Mouse (Mus musculus): Measurements from ENCODE around the gene Mrpl10. TPM values are rescaled to one million over a fixed set of nuclear protein-coding genes. Genes with fewer than 3 reads are reported as not detected.

Mrpl10 gene
- polyA plus RNA-seq, 1 experiment from 2014 or later, result 76.6 TPM

DNA sequence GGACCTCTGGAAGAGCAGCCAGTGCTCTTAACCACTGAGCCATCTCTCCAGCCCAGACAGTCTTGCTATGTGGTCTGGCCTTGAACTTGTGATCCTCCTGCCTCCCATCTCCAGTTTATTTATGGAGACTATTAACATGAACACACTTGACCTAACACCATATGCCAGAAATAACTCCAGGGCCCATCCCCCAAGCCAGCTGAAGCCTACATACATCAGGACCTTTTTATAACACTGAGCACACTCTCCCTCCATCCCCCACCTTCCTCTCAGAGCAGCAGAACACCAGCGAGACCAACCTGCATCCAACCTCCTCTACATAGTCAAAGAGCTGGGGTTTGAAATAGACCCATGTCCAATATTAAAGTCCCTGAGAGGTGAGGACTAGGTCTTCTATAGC is 29.8 kb downstream of the Mrpl10 start:
- DNase-seq (ENCODE audit: low spot score), result no peak

DNA sequence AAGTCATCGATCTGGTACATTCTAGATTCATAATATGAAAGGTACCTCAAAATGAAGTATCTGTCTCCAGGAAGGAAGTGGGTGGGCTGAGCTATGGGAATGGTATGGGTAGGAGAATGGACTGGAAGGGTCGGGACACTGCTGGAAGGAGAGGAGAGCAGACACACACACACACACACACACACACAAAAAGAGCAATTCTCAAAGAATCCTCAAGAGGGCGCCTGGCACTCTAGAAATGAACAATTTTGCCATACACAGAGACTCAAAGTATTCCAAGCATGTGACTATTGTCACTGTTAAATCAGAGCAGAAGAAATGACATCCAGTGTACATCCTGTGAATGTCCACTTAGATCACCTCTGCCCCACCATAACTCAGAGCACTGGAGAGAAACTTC is 31.2 kb downstream of the Mrpl10 start:
- Histone ChIP-seq H3K4me3 (ENCODE audit: low read depth, low read length) (no peak overlapping the region), H3K27ac (ENCODE audit: low read depth, low read length) (no peak overlapping the region), H3K36me3 (ENCODE audit: control insufficient read depth, insufficient read depth, low read length) (no peaks in the 10 kb centered on the region), H3K9ac (ENCODE audit: low read length) (no peak overlapping the region), H3K9me3 (ENCODE audit: control insufficient read depth, low read length) (no peaks in the 10 kb centered on the region), H3K4me1 (replicated peaks; ENCODE audit: control insufficient read depth, insufficient read depth, low read length) (no peaks in the 10 kb centered on the region), H3K27me3 (ENCODE audit: control insufficient read depth, insufficient read depth, low read length) (no peaks in the 10 kb centered on the region), H3K4me2 (ENCODE audit: low read depth, low read length, severe bottlenecking) (no peak overlapping the region)
- no peak for ATAC-seq (replicated peaks; ENCODE audit: low FRiP score)
- DNase-seq (ENCODE audit: low spot score), result peak; percentile 73
- WGBS, result 34% methylated on average over 3 of the region's 3 CpGs

More for the DNA sequence above, 29.8 kb downstream of the Mrpl10 start:
- WGBS, result 72% methylated on average over 1 of the region's 1 CpGs
- Histone ChIP-seq H3K4me3 (ENCODE audit: low read depth, low read length) (no peak overlapping the region), H3K4me2 (ENCODE audit: low read depth, low read length, severe bottlenecking) (no peak overlapping the region), H3K27me3 (ENCODE audit: control insufficient read depth, insufficient read depth, low read length) (no peaks in the 10 kb centered on the region), H3K9me3 (ENCODE audit: control insufficient read depth, low read length) (no peaks in the 10 kb centered on the region), H3K36me3 (ENCODE audit: control insufficient read depth, insufficient read depth, low read length) (no peaks in the 10 kb centered on the region), H3K9ac (ENCODE audit: low read length) (no peak overlapping the region), H3K4me1 (replicated peaks; ENCODE audit: control insufficient read depth, insufficient read depth, low read length) (no peaks in the 10 kb centered on the region), H3K27ac (ENCODE audit: low read depth, low read length) (no peak overlapping the region)
- ATAC-seq (replicated peaks; ENCODE audit: low FRiP score), result no peak

DNA sequence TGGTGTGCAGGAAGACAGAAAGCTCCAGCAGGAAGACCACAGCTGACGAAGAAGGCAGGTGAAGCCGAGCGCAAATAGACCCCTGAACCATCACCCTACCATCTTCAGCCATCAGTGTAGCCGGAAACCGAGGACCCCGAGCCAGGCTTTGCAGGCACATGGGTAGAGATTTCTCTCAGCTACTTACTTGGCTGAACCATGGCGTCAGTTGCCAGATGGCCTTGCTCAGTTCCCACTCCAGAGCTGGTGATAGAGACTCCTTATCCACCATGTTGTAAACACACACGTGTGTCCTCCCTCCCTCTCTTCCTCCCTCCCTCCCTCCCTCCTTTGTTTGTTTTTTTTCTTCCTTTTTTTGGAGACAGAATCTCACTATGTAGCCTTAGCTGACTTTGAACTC is 32.9 kb downstream of the Mrpl10 start:
- no peak overlapping the region for H3K4me3 ChIP-seq (ENCODE audit: low read depth, low read length)
- H3K27me3 ChIP-seq (ENCODE audit: control insufficient read depth, insufficient read depth, low read length), result no peaks in the 10 kb centered on the region
- H3K4me1 ChIP-seq (replicated peaks; ENCODE audit: control insufficient read depth, insufficient read depth, low read length), result no peaks in the 10 kb centered on the region
- H3K4me2 ChIP-seq (ENCODE audit: low read depth, low read length, severe bottlenecking), result no peak overlapping the region
- no peak for ATAC-seq (replicated peaks; ENCODE audit: low FRiP score)
- H3K9me3 ChIP-seq (ENCODE audit: control insufficient read depth, low read length), result no peaks in the 10 kb centered on the region
- 79% methylated on average over 8 of the region's 8 CpGs for WGBS
- no peaks in the 10 kb centered on the region for H3K36me3 ChIP-seq (ENCODE audit: control insufficient read depth, insufficient read depth, low read length)
- DNase-seq (ENCODE audit: low spot score), result no peak
- no peak overlapping the region for H3K27ac ChIP-seq (ENCODE audit: low read depth, low read length)
- no peak overlapping the region for H3K9ac ChIP-seq (ENCODE audit: low read length)

DNA sequence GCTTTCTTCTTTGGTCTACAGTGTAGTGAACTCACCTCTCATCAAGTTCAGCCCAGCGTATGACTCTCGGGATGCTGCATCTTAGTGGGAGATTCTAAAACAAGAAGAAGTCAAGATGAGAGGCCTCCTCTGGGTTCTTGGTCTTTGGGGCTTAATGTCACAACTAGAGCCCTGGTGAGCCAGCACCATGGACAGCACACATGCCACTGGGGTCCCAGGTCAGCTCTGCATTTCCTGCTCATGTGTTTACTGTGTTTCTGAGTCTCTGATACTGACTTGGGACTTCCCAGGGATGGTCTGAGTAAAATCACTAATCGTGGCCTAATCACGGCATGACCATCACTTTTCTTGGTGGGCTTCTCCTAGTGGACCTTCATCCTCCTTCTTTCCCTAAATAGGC is 37.4 kb downstream of the Mrpl10 start:
- WGBS, result 54% methylated on average over 4 of the region's 4 CpGs
- Histone ChIP-seq H3K9me3 (ENCODE audit: control insufficient read depth, low read length) (no peaks in the 10 kb centered on the region), H3K27me3 (ENCODE audit: control insufficient read depth, insufficient read depth, low read length) (no peaks in the 10 kb centered on the region; the same call in 1 of the 2 replicates), H3K27ac (ENCODE audit: low read depth, low read length) (no peak overlapping the region), H3K4me3 (ENCODE audit: low read depth, low read length) (no peak overlapping the region), H3K9ac (ENCODE audit: low read length) (no peak overlapping the region), H3K4me1 (replicated peaks; ENCODE audit: control insufficient read depth, insufficient read depth, low read length) (no peaks in the 10 kb centered on the region), H3K36me3 (ENCODE audit: control insufficient read depth, insufficient read depth, low read length) (no peaks in the 10 kb centered on the region), H3K4me2 (ENCODE audit: low read depth, low read length, severe bottlenecking) (no peak overlapping the region)
- no peak for DNase-seq (ENCODE audit: low spot score)
- no peak for ATAC-seq (replicated peaks; ENCODE audit: low FRiP score)

- no peaks in the 10 kb centered on the region; the same call in 1 of the 2 replicates for H3K27me3 ChIP-seq (ENCODE audit: control insufficient read depth, insufficient read depth, low read length)
- H3K9me3 ChIP-seq (ENCODE audit: control insufficient read depth, low read length), result no peaks in the 10 kb centered on the region
- H3K4me1 ChIP-seq (replicated peaks; ENCODE audit: control insufficient read depth, insufficient read depth, low read length), result no peaks in the 10 kb centered on the region
- H3K4me3 ChIP-seq (ENCODE audit: low read depth, low read length), result no peak overlapping the region
- DNase-seq (ENCODE audit: low spot score) (no peak), ATAC-seq (replicated peaks; ENCODE audit: low FRiP score) (no peak)
- WGBS, result 10% methylated on average over 9 of the region's 9 CpGs
- H3K36me3 ChIP-seq (ENCODE audit: control insufficient read depth, insufficient read depth, low read length), result no peaks in the 10 kb centered on the region
- H3K27ac ChIP-seq (ENCODE audit: low read depth, low read length), result no peak overlapping the region
- H3K9ac ChIP-seq (ENCODE audit: low read length), result no peak overlapping the region
- H3K4me2 ChIP-seq (ENCODE audit: low read depth, low read length, severe bottlenecking), result no peak overlapping the region
Measured at GRCm38 (mm10) chr11:97080291-97080690, 38.9 kb downstream of the Mrpl10 start.

DNA sequence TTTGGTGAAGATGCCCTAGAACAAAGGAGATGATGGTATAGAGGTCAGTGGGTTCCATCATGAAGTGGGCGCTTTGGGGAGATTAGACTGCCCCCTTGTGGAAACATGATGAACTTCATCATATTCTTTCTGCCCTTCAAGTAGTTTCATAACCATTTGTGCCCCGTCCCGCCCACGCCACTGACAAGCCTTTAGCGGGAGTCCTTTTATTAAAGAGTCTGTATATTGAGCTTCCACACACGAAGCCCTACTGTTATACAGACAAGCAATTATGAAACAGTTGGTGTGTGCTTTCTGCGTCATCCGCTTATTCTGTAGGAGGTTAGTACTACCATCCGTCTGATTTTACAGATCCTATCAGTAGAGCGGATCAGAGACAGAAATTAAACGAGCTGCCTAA is 41.6 kb downstream of the Mrpl10 start:
- H3K36me3 ChIP-seq (ENCODE audit: control insufficient read depth, insufficient read depth, low read length), result no peaks in the 10 kb centered on the region
- ATAC-seq (replicated peaks; ENCODE audit: low FRiP score), result no peak
- H3K4me3 ChIP-seq (ENCODE audit: low read depth, low read length), result no peak overlapping the region
- H3K9me3 ChIP-seq (ENCODE audit: control insufficient read depth, low read length), result no peaks in the 10 kb centered on the region
- H3K4me1 ChIP-seq (replicated peaks; ENCODE audit: control insufficient read depth, insufficient read depth, low read length), result no peaks in the 10 kb centered on the region
- WGBS, result 53% methylated on average over 11 of the region's 11 CpGs
- no peak overlapping the region for H3K9ac ChIP-seq (ENCODE audit: low read length)
- no peaks in the 10 kb centered on the region; the same call in 1 of the 2 replicates for H3K27me3 ChIP-seq (ENCODE audit: control insufficient read depth, insufficient read depth, low read length)
- no peak overlapping the region for H3K27ac ChIP-seq (ENCODE audit: low read depth, low read length)
- DNase-seq (ENCODE audit: low spot score), result no peak
- no peak overlapping the region for H3K4me2 ChIP-seq (ENCODE audit: low read depth, low read length, severe bottlenecking)

GRCm38 (mm10) chr11:97083401-97084140 is 42.2 kb downstream of the Mrpl10 start:
- Histone ChIP-seq H3K27me3 (ENCODE audit: control insufficient read depth, insufficient read depth, low read length) (no peaks in the 10 kb centered on the region; the same call in 1 of the 2 replicates), H3K27ac (ENCODE audit: low read depth, low read length) (no peak overlapping the region), H3K9me3 (ENCODE audit: control insufficient read depth, low read length) (no peaks in the 10 kb centered on the region; the same call in 1 of the 2 replicates), H3K36me3 (ENCODE audit: control insufficient read depth, insufficient read depth, low read length) (no peaks in the 10 kb centered on the region), H3K9ac (ENCODE audit: low read length) (no peak overlapping the region), H3K4me3 (ENCODE audit: low read depth, low read length) (no peak overlapping the region), H3K4me1 (replicated peaks; ENCODE audit: control insufficient read depth, insufficient read depth, low read length) (no peaks in the 10 kb centered on the region), H3K4me2 (ENCODE audit: low read depth, low read length, severe bottlenecking) (no peak overlapping the region)
- ATAC-seq (replicated peaks; ENCODE audit: low FRiP score), result no peak
- DNase-seq (ENCODE audit: low spot score), result no peak
- WGBS, result 51% methylated on average over 22 of the region's 22 CpGs

GRCm38 (mm10) chr11:97084821-97085505 is 43.6 kb downstream of the Mrpl10 start:
- no peak overlapping the region for H3K9ac ChIP-seq (ENCODE audit: low read length)
- no peak overlapping the region for H3K27ac ChIP-seq (ENCODE audit: low read depth, low read length)
- no peak overlapping the region for H3K4me3 ChIP-seq (ENCODE audit: low read depth, low read length)
- WGBS, result 87% methylated on average over 15 of the region's 15 CpGs
- ATAC-seq (replicated peaks; ENCODE audit: low FRiP score) (no peak), DNase-seq (ENCODE audit: low spot score) (no peak)
- H3K9me3 ChIP-seq (ENCODE audit: control insufficient read depth, low read length), result no peaks in the 10 kb centered on the region; the same call in 1 of the 2 replicates
- H3K4me1 ChIP-seq (replicated peaks; ENCODE audit: control insufficient read depth, insufficient read depth, low read length), result no peaks in the 10 kb centered on the region
- no peak overlapping the region for H3K4me2 ChIP-seq (ENCODE audit: low read depth, low read length, severe bottlenecking)
- no peaks in the 10 kb centered on the region; the same call in 1 of the 2 replicates for H3K27me3 ChIP-seq (ENCODE audit: control insufficient read depth, insufficient read depth, low read length)
- no peaks in the 10 kb centered on the region for H3K36me3 ChIP-seq (ENCODE audit: control insufficient read depth, insufficient read depth, low read length)

Measured in forebrain, embryonic 11.5 days (tissue).